Mouse (Mus musculus) liver, embryonic 14.5 days (tissue): ENCODE results near the gene Cox19.

Source experiments
- CTCF ChIP-seq: IDR thresholded peaks from 2 replicates; pipeline ENCODE4 v1.5.1; 2016; ENCODE audit warnings: antibody characterized with exemption, low read depth, control low read depth
- EP300 ChIP-seq: IDR thresholded peaks from 2 replicates; pipeline ENCODE4 v1.6.1; 2016; ENCODE audit warnings: antibody characterized with exemption, low read depth

GRCm38 (mm10) chr5:139324045-139324491 lies 27.1 kb downstream of the Cox19 start:
- 0 out of 2 replicates have a peak, but pooled peaks have one; percentile 15 for TF ChIP-seq CTCF
- TF ChIP-seq EP300: no peak
